Mouse (Mus musculus) left cerebral cortex, postnatal 14 days (tissue): ENCODE data around the gene Dab2. TPM values are rescaled to one million over a fixed set of nuclear protein-coding genes. Genes with fewer than 3 reads are reported as not detected.

Experiments
- DNase-seq, 2 experiments: peaks; one replicate each; pipeline ENCODE4 v3.0.0; 2021 to 2022; ENCODE audit warnings: low spot score in 2 of 2, mixed read lengths in 1 of 2
- intact Hi-C: fragments of 180-260 bp; cut with DNase I; formaldehyde crosslinking; loops from one replicate; pipeline ENCODE4 v1.15.1; 2025
- total RNA-seq, 2 experiments: library from RNA; stranded (reverse); gene quantifications; 2 replicates each; pipeline ENCODE4 v1.2.3; 2021

Gene Dab2
- total RNA-seq, 2 experiments from 2014 or later = 20.0 to 21.3 TPM

DNA sequence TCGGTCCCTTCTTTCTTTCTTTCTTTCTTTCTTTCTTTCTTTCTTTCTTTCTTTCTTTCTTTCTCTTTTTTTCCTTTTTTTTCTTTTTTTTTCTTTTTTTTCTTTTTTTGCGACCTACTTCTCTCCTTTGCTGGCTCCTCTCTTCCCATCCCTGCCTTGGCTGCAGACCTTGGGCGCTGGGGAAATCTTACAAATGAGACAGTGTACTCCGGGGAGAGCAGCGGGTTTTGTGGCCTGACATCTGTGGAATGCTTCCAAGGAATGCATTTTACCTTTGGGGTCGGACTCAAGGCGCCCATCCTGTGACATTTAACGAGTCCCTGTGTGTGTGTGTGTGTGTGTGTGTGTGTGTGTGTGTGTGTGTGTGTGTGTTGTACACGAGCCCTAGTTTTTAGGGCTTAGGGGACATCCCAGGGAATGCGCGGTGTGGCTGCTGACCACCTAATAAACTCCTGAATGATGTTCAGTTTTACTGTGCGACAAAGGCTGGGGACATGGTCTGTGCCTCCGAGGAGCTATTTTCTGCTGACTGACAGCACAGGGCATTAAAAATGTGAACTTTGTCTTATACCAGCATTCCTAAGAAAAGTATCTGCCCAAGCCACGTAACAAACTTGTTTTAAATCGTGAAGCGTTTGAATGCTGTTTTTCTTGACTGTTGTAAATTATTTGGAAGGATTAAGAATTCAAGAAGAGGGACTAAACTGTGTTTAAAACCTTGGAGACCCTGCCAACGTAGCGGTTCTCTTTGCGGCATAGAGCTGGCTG lies 87.6 kb downstream of the Dab2 start:
- intact Hi-C loops = loop anchor here (10.0 kb wide), 1 partner anchor 152 kb away; no protein-coding TSS in a partner anchor
- DNase-seq = no peak

DNA sequence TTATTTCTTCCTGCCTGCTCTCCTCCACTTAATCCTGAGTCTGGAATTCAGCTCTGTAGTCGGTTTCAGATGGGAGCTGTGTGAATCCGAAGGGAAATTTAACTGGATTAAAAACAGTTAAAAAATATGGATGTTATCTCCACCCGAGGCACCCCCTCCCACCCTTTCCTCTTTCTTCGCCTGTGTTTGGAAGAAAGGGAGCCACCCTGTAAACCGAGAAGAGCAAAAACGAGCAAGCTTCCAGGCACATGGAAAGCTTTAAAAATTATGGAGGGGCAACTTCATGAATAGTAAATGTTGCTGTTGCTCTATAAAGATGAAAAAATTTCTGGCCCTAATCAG lies 88.1 kb downstream of the Dab2 start:
- DNase-seq = no peak
- intact Hi-C loops = loop anchor here (10.0 kb wide), 1 partner anchor 153 kb away; no protein-coding TSS in a partner anchor

DNA sequence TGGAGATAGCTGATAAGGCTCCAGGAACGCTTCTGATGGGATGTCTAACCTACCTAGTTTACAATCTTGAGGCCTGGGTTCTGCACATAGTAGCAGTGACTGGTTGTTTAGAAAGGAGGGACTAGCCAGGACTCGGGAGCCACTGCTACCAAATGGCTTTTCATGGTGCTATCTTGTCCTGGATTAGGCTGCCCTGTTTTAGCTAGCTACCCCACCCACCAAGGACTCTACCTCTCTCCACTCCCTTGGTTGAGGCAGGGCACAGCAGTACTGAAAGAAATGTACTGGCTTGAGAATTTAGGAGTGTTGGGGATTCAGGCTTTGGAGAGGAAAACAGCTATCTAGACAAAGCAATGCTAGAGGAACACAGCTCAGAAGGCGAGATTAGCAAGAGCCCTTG lies 88.6 kb downstream of the Dab2 start:
- no peak for DNase-seq
- intact Hi-C loops = loop anchor here (10.0 kb wide), 1 partner anchor 153 kb away; no protein-coding TSS in a partner anchor

DNA sequence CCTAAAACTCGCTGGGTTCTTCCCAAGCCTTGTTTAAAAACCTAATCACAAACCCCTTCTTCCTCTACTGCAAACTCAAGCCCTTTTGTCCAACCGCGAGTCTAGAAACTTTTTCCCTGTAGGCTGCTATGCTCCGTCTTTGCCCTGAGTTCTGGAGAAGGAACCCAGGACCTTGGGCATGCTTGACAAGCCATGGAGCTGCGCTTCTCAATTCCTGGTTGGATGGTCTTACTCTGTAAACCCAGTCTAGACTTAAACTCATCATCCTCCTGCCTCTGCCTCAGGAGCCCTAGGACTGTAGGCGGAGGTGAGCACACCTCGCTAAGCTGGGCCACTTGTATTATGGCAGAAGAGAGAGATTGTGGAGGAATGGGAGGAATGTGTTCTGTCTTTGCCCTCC lies 89.0 kb downstream of the Dab2 start:
- intact Hi-C loops = loop anchor here (10.0 kb wide), 1 partner anchor 154 kb away; no protein-coding TSS in a partner anchor
- no peak for DNase-seq

DNA sequence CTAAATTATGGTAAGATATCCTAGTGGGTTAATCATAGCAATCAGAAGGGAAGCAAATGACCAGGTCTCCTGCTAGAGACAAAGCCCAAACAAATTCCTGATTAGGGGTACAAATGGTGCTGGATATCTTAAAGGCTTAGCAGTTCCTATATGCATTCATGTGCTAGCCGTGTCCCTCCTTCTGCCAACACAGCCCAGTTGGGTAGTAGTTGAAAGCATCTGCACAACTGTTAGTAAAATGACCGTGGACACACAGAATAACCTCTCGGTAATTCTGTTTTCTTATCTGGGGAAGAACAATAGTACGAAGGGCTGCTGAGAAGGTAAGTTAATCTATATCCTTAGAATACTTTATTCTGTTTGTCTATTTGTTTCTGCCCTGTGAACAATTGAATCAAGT lies 90.5 kb downstream of the Dab2 start:
- no peak for DNase-seq
- intact Hi-C loops = no loop called here

DNA sequence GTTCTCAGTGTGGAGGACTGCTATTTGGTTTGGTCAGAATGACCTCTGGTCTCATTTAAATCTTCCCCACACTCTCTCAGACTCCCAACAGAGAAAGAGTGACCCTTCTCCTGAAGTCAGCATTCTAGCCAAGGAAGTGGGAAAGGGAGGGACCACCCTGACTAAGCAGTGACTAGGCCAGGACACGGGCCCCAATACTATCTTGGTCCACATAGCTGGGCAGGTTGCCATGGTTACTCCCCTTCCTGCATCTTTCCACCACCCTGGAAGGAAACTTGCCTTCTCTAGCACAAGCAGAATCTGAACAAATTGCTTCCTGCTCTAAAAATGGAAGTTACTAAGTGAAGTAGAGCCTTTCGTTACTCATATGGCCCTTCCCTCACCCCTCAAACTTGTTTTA lies 91.1 kb downstream of the Dab2 start:
- intact Hi-C loops = no loop called here
- peak in 1 of 2 experiments; percentile 40 for DNase-seq

DNA sequence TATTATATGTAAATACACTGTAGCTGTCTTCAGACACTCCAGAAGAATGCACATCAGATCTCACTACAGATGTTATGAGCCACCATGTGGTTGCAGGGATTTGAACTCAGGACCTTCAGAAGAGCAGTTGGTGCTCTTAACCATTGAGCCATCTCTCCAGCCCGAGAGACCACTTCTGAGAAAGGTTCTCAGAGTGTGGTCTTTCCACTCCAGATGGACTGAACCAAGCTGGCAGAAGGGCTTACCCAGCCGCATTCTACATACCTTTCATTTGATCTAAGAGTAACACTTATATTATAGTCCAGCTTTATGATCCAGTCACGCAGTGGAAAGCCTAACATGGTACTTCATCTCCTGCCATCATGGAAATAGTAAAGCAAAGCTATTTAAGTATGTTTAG lies 92.3 kb downstream of the Dab2 start:
- DNase-seq = no peak
- intact Hi-C loops = no loop called here

DNA sequence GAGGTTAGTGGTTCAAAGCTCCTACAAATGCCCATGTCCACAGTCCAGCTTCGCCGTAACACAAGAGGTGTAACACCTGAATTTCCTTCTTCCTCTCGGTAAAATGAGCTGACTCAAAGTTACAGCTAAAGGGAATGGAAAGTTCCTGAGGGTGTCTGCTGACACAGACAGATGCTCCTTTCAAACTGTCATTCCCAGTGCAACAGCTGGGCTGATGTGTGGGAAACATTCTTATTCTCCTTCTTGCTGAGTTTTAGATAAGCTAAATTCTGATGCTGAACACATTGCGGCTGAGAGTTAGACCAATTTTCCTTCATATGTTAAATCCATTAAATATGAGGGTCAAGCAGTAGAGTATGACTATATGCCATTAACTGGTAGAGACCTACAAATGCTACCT lies 94.0 kb downstream of the Dab2 start:
- intact Hi-C loops = no loop called here
- no peak for DNase-seq

DNA sequence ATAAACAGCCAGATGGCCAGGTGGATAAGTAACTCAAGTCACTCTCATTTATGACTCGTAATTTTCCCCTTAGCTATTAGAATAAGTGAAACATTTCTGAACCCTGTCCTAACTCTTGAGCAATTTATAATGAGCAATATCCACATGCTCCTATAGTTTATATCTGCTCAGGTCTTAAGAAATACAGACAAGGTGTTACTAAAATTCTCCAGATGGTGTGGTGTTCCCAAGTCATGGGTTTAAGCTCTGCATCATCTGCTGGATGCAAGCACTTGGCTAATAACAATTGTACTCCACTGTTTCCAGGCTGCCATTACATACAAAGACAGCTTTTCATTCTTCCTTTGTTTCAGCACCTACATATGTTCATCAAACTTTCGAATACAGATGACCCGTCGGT lies 98.6 kb downstream of the Dab2 start:
- intact Hi-C loops = no loop called here
- DNase-seq = no peak

DNA sequence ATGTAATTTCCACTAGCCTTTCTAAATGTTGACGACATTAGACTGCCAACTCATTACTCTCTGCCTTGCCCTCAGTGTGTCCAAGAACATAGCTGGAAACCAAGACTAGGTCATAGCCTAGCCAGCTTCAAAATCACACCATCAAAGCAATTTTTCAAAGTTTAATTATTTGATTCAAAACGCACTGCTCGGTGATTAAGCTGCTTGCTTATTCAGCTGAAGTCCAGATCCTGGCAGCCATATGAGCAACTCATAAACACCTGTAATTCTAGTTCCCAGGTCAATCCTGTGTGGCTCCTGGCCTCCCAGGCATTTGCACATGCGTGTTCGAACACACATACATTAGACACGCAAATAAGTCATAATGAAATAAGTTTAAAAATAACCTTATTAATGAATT lies 99.3 kb downstream of the Dab2 start:
- DNase-seq = no peak
- intact Hi-C loops = no loop called here

DNA sequence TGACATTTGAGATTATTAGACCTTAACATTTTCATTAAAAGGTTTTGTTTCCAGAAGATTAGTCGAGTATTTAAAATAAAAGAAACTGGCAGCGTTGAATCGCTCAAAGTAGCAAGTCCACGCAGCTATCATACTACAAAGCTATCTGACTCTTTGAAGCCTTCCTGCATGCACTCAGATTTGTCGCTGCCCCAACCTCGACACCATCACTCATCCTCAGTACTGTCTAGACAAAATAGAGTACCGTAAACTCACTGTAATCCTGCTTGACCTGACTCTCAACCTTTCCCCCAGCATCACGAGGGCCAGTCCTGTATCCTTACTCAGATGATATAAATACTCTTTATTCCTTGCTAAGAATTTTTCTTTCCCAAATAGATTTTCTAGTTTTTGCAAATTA lies 100.5 kb downstream of the Dab2 start:
- DNase-seq = no peak
- intact Hi-C loops = no loop called here

DNA sequence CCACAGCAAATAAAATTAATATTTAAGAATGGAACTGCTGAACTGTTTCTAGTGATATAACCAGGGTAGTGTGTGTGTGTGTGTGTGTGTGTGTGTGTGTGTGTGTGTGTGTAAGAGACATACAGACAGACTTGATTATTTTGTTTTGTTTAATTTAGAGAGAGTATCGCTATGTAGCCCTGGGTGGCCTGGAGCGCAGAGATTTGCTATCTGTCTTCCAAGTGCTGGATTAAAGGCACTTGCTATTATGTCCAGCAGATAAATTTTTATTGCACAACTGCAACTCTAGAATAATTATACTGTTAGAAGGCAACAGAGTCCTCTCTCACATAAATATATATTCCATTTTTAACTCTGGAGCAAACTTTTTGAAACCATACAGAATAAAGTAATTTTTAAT lies 102.8 kb downstream of the Dab2 start:
- intact Hi-C loops = no loop called here
- no peak for DNase-seq

DNA sequence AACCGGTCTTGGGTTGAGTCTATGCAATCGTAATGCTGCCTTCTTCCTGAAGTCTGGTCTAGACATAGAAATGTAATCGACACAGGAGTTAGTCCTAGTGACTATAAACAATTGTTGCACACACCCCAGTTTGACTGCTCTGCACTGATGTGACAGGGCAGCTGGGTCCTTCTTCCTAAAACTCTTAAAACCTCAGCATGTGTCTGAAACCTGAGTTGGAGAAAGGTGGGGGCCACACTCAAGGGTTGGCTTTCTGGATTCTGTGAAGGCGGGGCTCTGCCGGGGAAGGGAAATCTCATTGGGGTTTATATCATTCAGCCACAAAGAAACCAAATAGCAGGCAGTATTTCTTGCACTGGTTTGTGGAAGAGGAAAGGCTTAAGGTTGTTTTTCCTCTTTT lies 104.6 kb downstream of the Dab2 start:
- DNase-seq = no peak
- intact Hi-C loops = no loop called here

DNA sequence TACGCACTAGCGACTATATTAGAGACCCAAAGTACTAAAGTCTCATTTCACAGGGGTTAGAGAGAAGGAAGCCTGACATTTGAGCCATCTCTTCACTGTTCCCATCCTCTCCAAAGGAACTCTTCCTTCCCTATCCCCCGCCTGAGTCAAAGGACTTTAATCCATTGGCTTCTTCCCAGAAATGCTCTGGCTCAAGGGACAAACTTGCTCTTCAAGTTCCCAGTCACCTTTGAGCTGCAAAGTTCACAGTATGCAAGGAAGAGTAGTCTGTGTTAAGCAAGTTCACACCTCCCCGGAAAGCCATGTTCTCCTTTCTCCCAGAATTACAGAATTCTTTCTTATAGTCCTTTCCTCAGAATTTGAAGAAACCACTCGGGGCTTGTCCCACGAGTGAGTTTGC lies 107.2 kb downstream of the Dab2 start:
- intact Hi-C loops = no loop called here
- no peak for DNase-seq

DNA sequence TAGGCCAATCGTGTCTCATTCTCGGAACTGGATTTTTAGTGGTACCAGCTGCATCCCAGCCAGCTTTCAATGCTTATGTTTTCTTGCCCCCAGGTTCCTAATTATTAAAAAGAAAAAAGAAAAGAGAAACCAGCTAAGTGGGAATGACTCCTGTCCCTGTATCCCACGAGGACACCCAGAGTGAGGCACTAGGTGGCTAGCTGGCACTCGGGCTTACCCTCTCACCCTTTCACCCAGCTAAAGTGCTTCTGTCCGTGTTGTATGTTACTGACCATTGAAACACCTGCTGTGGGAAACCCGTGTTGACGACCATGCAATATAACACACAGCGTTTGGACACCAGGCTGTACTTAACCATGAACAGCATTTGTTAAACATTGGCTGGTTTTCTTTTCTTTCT lies 109.4 kb downstream of the Dab2 start:
- DNase-seq = no peak
- intact Hi-C loops = no loop called here

DNA sequence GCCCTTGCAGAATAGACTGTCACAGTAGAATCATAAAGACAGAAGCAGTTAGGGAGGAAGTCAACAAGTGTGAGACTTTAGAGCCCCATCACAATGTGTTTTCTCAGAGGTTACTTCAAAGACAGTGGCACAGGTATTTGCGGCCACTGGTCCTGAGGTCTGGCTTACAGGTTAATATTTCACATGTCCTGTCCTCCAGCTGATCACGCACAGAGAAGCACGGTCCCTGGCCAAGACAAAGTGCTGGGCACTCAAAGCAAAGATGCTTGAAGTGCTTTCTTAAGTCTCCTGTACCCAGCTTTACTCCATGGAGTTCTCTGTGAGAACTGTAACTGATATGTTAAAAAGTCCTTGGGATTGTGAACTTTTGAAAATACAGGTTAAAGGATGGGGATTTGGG lies 110.6 kb downstream of the Dab2 start:
- intact Hi-C loops = no loop called here
- no peak for DNase-seq

DNA sequence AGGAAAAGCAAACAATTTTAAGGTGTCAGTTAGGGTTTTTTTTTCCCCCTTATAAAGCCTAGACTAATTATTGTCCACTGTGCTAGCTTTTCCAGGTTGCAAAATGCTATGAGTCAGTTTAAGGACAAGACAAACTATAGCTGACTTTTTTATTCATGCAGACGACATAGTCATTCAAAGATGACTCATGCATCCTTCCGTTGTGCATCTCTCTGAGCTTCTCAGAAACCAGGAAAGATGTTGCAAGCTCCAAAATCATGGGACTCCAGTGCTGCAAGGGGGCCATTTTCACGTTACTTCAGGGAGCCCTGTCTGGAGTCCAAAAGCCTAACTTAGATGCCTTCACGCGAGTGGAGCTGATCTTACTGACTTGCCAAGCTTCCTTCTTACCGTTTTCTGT lies 111.7 kb downstream of the Dab2 start:
- intact Hi-C loops = no loop called here
- peak in 1 of 2 experiments; percentile 15 for DNase-seq

DNA sequence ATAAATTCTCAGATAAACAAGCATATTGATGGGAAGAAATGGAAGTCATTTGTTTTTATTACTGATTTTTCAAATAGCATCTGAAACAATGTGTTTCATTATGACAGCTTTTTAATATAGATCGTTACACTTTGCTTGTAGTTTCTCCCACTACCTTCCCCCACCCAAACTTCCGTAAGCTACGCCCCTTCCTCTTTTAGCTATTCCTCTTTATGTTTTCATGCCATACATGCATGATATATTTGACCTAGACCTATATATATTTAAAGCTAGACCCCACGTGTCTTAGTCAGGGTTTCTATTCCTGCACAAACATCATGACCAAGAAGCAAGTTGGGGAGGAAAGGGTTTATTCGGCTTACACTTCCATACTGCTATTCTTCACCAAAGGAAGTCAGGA lies 115.7 kb downstream of the Dab2 start:
- intact Hi-C loops = no loop called here

DNA sequence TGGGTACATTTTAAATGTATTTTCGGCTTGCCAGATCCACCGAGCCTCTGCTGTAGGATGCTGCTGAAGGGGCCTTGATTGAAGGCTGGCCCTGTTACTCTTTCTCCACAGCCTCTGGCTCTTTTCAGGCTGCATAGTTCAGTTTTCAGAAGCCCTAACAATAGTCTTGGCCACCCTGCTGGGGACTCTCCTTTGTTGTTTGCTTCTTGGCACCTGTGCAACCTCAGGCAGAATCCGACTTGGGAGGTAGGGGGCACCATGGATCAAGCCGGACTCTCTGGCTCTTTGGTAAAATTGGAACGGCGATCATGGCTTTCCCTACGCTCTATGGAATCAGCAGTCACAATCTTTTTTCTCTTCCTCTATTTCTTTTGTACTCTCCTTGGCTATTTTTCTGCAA lies 132.2 kb downstream of the Dab2 start:
- no peak for DNase-seq
- intact Hi-C loops = no loop called here

More for the DNA sequence above, 115.7 kb downstream of the Dab2 start:
- no peak for DNase-seq

DNA sequence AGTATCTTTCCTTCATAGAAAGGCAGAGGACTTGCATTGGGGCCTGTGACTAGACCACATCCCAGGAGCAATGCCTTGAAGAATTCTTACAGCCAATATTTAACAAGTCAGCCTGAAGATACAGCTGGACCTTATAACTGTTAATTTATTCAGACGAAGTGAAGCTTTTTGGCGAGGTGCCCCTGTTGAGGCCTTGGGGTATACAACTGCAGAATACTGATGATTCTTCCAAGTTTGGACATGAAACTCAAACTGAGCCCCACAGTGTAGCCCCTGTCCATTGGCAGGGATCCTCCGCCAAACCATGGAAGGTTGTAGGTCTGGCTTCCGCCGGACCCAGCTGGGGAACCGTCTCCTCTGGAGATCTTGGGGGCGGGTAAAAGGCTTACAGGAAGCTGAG lies 132.8 kb downstream of the Dab2 start:
- intact Hi-C loops = no loop called here
- peak in 1 of 2 experiments; percentile 13 for DNase-seq

DNA sequence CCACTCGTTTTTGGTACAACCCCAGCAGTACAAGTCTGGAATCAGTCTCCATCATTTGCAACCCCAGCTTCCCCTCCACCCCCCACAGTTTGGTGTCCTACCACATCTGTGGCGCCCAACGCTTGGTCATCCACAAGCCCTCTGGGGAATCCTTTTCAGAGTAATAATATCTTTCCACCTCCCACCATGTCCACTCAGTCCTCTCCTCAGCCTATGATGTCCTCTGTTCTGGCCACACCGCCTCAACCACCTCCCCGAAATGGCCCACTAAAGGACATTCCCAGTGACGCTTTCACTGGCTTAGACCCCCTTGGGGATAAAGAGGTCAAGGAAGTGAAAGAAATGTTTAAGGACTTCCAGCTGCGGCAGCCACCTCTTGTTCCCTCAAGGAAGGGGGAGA lies 135.7 kb downstream of the Dab2 start:
- intact Hi-C loops = loop anchor here (1.0 kb wide), 1 partner anchor 197 kb away; no protein-coding TSS in a partner anchor

DNA sequence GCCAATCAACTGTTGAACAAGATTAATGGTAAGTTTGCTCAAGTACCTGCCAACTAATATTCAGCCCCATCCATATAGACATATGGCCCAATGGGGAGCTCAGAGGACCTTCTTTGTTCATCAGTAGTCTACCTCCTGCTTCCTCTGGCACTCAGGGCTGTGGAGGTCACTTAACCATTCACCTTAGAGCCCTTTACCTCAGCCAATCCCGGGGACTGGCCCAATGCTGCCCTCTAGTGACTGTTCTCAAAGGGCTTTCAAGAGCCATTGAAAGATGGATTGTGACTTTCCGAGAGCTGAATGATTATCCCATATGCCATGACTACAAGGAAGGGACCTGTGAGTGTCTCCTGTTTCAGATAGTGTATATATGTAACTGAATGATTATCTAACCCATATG lies 136.2 kb downstream of the Dab2 start:
- DNase-seq = peak in 1 of 2 experiments; percentile 24
- intact Hi-C loops = loop anchor here (1.0 kb wide), 1 partner anchor 197 kb away; no protein-coding TSS in a partner anchor

More for the DNA sequence above, 135.7 kb downstream of the Dab2 start:
- no peak for DNase-seq
